Mouse (Mus musculus): ENCODE results near the gene Fam13c. TPM values are rescaled to one million over a fixed set of nuclear protein-coding genes. Genes with fewer than 3 reads are reported as not detected.

Fam13c gene
- polyA plus RNA-seq, 1 experiment from 2014 or later = 6.7 TPM

DNA sequence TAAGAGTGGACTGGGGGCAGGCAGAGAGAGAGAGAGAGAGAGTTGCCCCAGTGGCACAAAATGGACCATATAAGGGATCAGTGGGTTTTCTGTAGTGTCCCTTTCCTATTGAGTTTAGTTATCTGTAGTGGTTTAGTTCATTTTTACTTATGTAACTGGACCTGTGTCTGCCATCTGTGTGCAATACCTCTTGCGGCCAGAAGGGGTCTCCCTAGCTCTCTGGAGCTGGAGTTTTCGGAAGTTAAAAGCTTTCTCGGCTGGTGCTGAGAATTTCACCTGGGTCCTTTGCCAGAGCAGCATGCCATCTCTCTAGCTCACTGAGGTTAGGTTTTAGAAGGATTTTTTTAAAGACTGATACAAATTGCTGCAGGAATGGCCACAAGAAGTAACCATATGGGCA is 67.6 kb downstream of the Fam13c start:
- H3K4me1 ChIP-seq (ENCODE audit: insufficient read depth, low read length) = peaks cover 6% of the 10 kb centered on the region; the same call in 1 of the 2 replicates
- H3K9me3 ChIP-seq (ENCODE audit: low read length) = peaks cover 5% of the 10 kb centered on the region
- H3K9ac ChIP-seq (replicated peaks; ENCODE audit: low read length) = no peak overlapping the region
- 97% methylated on average over 3 of the region's 3 CpGs for WGBS
- no peak overlapping the region for H3K4me3 ChIP-seq (ENCODE audit: low read length)
- H3K36me3 ChIP-seq (ENCODE audit: insufficient read depth, low read length) = no peaks in the 10 kb centered on the region
- ATAC-seq (ENCODE audit: low FRiP score, low TSS enrichment) = no peak
- no peak overlapping the region for H3K4me2 ChIP-seq (replicated peaks; ENCODE audit: low read depth, low read length)
- no peak overlapping the region for H3K27ac ChIP-seq (ENCODE audit: low read length)
- H3K27me3 ChIP-seq (ENCODE audit: insufficient read depth, low read length) = no peaks in the 10 kb centered on the region

GRCm38 (mm10) chr10:70514848-70515247 is 74.6 kb downstream of the Fam13c start:
- no peak for ATAC-seq (ENCODE audit: low FRiP score, low TSS enrichment)
- WGBS = 69% methylated on average over 9 of the region's 9 CpGs
- H3K9me3 ChIP-seq (ENCODE audit: low read length) = no peaks in the 10 kb centered on the region
- no peak overlapping the region for H3K27ac ChIP-seq (ENCODE audit: low read length)
- no peak overlapping the region for H3K4me3 ChIP-seq (ENCODE audit: low read length)
- H3K36me3 ChIP-seq (ENCODE audit: insufficient read depth, low read length) = no peaks in the 10 kb centered on the region
- no peak overlapping the region for H3K4me2 ChIP-seq (replicated peaks; ENCODE audit: low read depth, low read length)
- no peak overlapping the region for H3K9ac ChIP-seq (replicated peaks; ENCODE audit: low read length)
- H3K27me3 ChIP-seq (ENCODE audit: insufficient read depth, low read length) = no peaks in the 10 kb centered on the region
- H3K4me1 ChIP-seq (ENCODE audit: insufficient read depth, low read length) = peaks cover 5% of the 10 kb centered on the region

DNA sequence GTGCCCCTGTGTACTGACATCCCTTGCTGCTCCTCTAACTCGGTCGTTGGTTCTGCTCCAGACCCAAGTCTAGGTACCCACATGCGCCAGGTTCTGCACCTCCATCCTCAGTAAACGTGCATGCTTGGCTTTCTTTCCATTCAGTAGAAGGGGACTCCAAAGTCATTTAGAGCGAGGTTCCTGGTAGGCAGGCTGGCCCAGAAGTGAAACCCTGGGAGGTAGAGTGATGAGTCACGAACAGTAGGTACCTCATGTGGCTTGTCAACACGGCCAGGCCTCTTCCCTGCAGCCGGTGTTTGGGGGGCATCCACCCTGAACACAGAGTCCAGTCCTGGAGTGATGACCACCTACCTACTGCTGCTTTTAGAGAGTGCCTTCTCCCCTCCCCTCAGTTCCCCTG is 76.4 kb downstream of the Fam13c start:
- Histone ChIP-seq H3K9me3 (ENCODE audit: low read length) (no peaks in the 10 kb centered on the region), H3K4me3 (ENCODE audit: low read length) (no peak overlapping the region), H3K36me3 (ENCODE audit: insufficient read depth, low read length) (no peaks in the 10 kb centered on the region), H3K27me3 (ENCODE audit: insufficient read depth, low read length) (no peaks in the 10 kb centered on the region), H3K9ac (replicated peaks; ENCODE audit: low read length) (no peak overlapping the region), H3K4me2 (replicated peaks; ENCODE audit: low read depth, low read length) (no peak overlapping the region), H3K4me1 (ENCODE audit: insufficient read depth, low read length) (peaks cover 21% of the 10 kb centered on the region), H3K27ac (ENCODE audit: low read length) (no peak overlapping the region)
- WGBS = 90% methylated on average over 8 of the region's 8 CpGs
- no peak for ATAC-seq (ENCODE audit: low FRiP score, low TSS enrichment)

- H3K27ac ChIP-seq (ENCODE audit: low read length) = no peak overlapping the region
- H3K9me3 ChIP-seq (ENCODE audit: low read length) = no peaks in the 10 kb centered on the region
- H3K4me3 ChIP-seq (ENCODE audit: low read length) = peak overlapping the region; percentile 49
- H3K9ac ChIP-seq (replicated peaks; ENCODE audit: low read length) = peak overlapping the region; percentile 50; the same call in 1 of the 2 replicates
- H3K27me3 ChIP-seq (ENCODE audit: insufficient read depth, low read length) = no peaks in the 10 kb centered on the region
- ATAC-seq (ENCODE audit: low FRiP score, low TSS enrichment) = peak; percentile 49
- peak overlapping the region; percentile 88 for H3K4me2 ChIP-seq (replicated peaks; ENCODE audit: low read depth, low read length)
- H3K4me1 ChIP-seq (ENCODE audit: insufficient read depth, low read length) = peaks cover 23% of the 10 kb centered on the region
- H3K36me3 ChIP-seq (ENCODE audit: insufficient read depth, low read length) = no peaks in the 10 kb centered on the region
- WGBS = 9% methylated on average over 14 of the region's 14 CpGs
Measured at GRCm38 (mm10) chr10:70519640-70520099, 79.4 kb downstream of the Fam13c start.

- Histone ChIP-seq H3K27me3 (ENCODE audit: insufficient read depth, low read length) (no peaks in the 10 kb centered on the region), H3K4me2 (replicated peaks; ENCODE audit: low read depth, low read length) (peak overlapping the region; percentile 88), H3K27ac (ENCODE audit: low read length) (peak overlapping the region; percentile 40; the same call in 1 of the 2 replicates), H3K36me3 (ENCODE audit: insufficient read depth, low read length) (no peaks in the 10 kb centered on the region), H3K9me3 (ENCODE audit: low read length) (no peaks in the 10 kb centered on the region), H3K4me1 (ENCODE audit: insufficient read depth, low read length) (peaks cover 23% of the 10 kb centered on the region), H3K9ac (replicated peaks; ENCODE audit: low read length) (peak overlapping the region; percentile 50), H3K4me3 (ENCODE audit: low read length) (peak overlapping the region; percentile 49)
- 1% methylated on average over 38 of the region's 38 CpGs for WGBS
- ATAC-seq (ENCODE audit: low FRiP score, low TSS enrichment) = peak; percentile 79
Measured at GRCm38 (mm10) chr10:70520143-70521131, 80.2 kb downstream of the Fam13c start.

- H3K4me2 ChIP-seq (replicated peaks; ENCODE audit: low read depth, low read length) = peak overlapping the region; percentile 88
- H3K27me3 ChIP-seq (ENCODE audit: insufficient read depth, low read length) = no peaks in the 10 kb centered on the region
- no peaks in the 10 kb centered on the region for H3K9me3 ChIP-seq (ENCODE audit: low read length)
- H3K36me3 ChIP-seq (ENCODE audit: insufficient read depth, low read length) = no peaks in the 10 kb centered on the region
- H3K4me3 ChIP-seq (ENCODE audit: low read length) = peak overlapping the region; percentile 49
- no peak for ATAC-seq (ENCODE audit: low FRiP score, low TSS enrichment)
- no peak overlapping the region for H3K9ac ChIP-seq (replicated peaks; ENCODE audit: low read length)
- no peak overlapping the region for H3K27ac ChIP-seq (ENCODE audit: low read length)
- H3K4me1 ChIP-seq (ENCODE audit: insufficient read depth, low read length) = peaks cover 23% of the 10 kb centered on the region
- 28% methylated on average over 5 of the region's 5 CpGs for WGBS
Measured at GRCm38 (mm10) chr10:70521379-70521778, 81.1 kb downstream of the Fam13c start.

GRCm38 (mm10) chr10:70530185-70530823 is 90.0 kb downstream of the Fam13c start:
- ATAC-seq (ENCODE audit: low FRiP score, low TSS enrichment) = no peak
- WGBS = 83% methylated on average over 12 of the region's 12 CpGs
- no peaks in the 10 kb centered on the region for H3K9me3 ChIP-seq (ENCODE audit: low read length)
- H3K27ac ChIP-seq (ENCODE audit: low read length) = no peak overlapping the region
- H3K4me1 ChIP-seq (ENCODE audit: insufficient read depth, low read length) = no peaks in the 10 kb centered on the region
- no peaks in the 10 kb centered on the region for H3K27me3 ChIP-seq (ENCODE audit: insufficient read depth, low read length)
- H3K4me3 ChIP-seq (ENCODE audit: low read length) = no peak overlapping the region
- H3K36me3 ChIP-seq (ENCODE audit: insufficient read depth, low read length) = no peaks in the 10 kb centered on the region
- no peak overlapping the region for H3K9ac ChIP-seq (replicated peaks; ENCODE audit: low read length)
- no peak overlapping the region for H3K4me2 ChIP-seq (replicated peaks; ENCODE audit: low read depth, low read length)

GRCm38 (mm10) chr10:70532249-70532648 is 92.0 kb downstream of the Fam13c start:
- Histone ChIP-seq H3K36me3 (ENCODE audit: insufficient read depth, low read length) (no peaks in the 10 kb centered on the region), H3K9ac (replicated peaks; ENCODE audit: low read length) (no peak overlapping the region), H3K9me3 (ENCODE audit: low read length) (no peaks in the 10 kb centered on the region), H3K4me2 (replicated peaks; ENCODE audit: low read depth, low read length) (no peak overlapping the region), H3K4me3 (ENCODE audit: low read length) (no peak overlapping the region), H3K27me3 (ENCODE audit: insufficient read depth, low read length) (no peaks in the 10 kb centered on the region), H3K4me1 (ENCODE audit: insufficient read depth, low read length) (no peaks in the 10 kb centered on the region), H3K27ac (ENCODE audit: low read length) (no peak overlapping the region)
- no peak for ATAC-seq (ENCODE audit: low FRiP score, low TSS enrichment)
- WGBS = 87% methylated on average over 9 of the region's 9 CpGs

DNA sequence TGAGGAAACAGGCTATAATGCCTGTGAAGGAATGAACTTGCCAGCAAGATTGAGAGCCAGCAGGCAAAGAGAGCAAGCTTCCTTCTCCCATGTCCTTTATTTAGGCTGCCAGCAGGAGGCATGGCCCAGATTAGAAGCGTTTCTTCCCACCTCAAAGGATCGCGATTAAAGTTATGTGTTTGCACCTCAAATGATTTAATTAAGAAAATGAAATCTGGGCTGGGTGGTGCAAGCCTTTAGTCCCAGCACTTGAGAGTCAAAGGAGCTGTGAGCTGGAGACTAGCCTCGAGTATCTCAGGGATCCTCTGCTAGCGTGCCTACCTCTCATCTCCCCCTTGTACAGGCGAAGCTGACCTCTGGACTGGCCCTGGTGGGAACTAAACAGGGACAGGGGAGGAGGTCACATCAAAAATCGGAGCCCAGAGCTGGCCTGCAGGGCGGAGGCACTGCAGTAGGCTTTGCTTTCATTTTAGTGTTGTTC is 93.1 kb downstream of the Fam13c start:
- no peak overlapping the region for H3K4me2 ChIP-seq (replicated peaks; ENCODE audit: low read depth, low read length)
- no peaks in the 10 kb centered on the region for H3K27me3 ChIP-seq (ENCODE audit: insufficient read depth, low read length)
- H3K4me3 ChIP-seq (ENCODE audit: low read length) = no peak overlapping the region
- no peak for ATAC-seq (ENCODE audit: low FRiP score, low TSS enrichment)
- 71% methylated on average over 8 of the region's 8 CpGs for WGBS
- no peaks in the 10 kb centered on the region for H3K4me1 ChIP-seq (ENCODE audit: insufficient read depth, low read length)
- no peak overlapping the region for H3K27ac ChIP-seq (ENCODE audit: low read length)
- no peak overlapping the region for H3K9ac ChIP-seq (replicated peaks; ENCODE audit: low read length)
- no peaks in the 10 kb centered on the region for H3K36me3 ChIP-seq (ENCODE audit: insufficient read depth, low read length)
- no peaks in the 10 kb centered on the region for H3K9me3 ChIP-seq (ENCODE audit: low read length)

Measured in kidney, embryonic 16.5 days (tissue).